Mouse (Mus musculus): ENCODE data around the gene Ric8a.

GRCm38 (mm10) chr7:140840750-140841735 is 15.7 kb upstream of the Ric8a start:
- TF ChIP-seq CTCF (IDR thresholded peaks at IDR 0.05; ENCODE audit: control insufficient read depth, insufficient read depth, insufficient read length) (no peak), MAX (IDR thresholded peaks at IDR 0.05) (no peak), USF1 (IDR thresholded peaks at IDR 0.05; ENCODE audit: low read depth) (no peak), CEBPB (IDR thresholded peaks at IDR 0.05; ENCODE audit: low read depth) (peak; percentile 1)
